Mouse (Mus musculus) MEL (cell line): ENCODE results near the gene Hdac7.

ENCODE experiments used
- CTCF ChIP-seq, 3 experiments: IDR thresholded peaks in 2 of 3; conservative IDR thresholded peaks in 1 of 3; 2 replicates each; pipeline ENCODE4 v1.5.1; 2011 to 2012; ENCODE audit warnings: low read length in 3 of 3, low read depth in 2 of 3, mild to moderate bottlenecking in 2 of 3, improper control_type of control experiment in 1 of 3, inconsistent platforms in 1 of 3, mixed read lengths in 1 of 3, moderate library complexity in 1 of 3; ENCODE audit not compliant: control insufficient read depth in 1 of 3, insufficient read depth in 1 of 3, poor library complexity in 1 of 3, severe bottlenecking in 1 of 3
- ELF1 ChIP-seq: IDR thresholded peaks from 2 replicates; pipeline ENCODE4 v1.6.1; 2014; ENCODE audit warnings: low read depth, mild to moderate bottlenecking, inconsistent platforms, low read length, improper control_type of control experiment, moderate library complexity
- EP300 ChIP-seq, 2 experiments: IDR thresholded peaks; 2 replicates each; pipeline ENCODE4 v1.6.1; 2011; ENCODE audit warnings: improper control_type of control experiment in 2 of 2, low read length in 2 of 2, low read depth in 1 of 2, mild to moderate bottlenecking in 1 of 2
- GATA1 ChIP-seq: IDR thresholded peaks from 2 replicates; pipeline ENCODE4 v1.6.1; 2011; ENCODE audit warnings: low read depth, low read length, improper control_type of control experiment
- MAFK ChIP-seq: IDR thresholded peaks from 2 replicates; pipeline ENCODE4 v1.6.1; 2011; ENCODE audit warnings: low read depth, mild to moderate bottlenecking, low read length, improper control_type of control experiment, borderline replicate concordance
- MAX ChIP-seq: IDR thresholded peaks from 2 replicates; pipeline ENCODE4 v1.6.1; 2011; ENCODE audit warnings: low read length, improper control_type of control experiment
- MYC ChIP-seq: IDR thresholded peaks from 2 replicates; pipeline ENCODE4 v1.6.1; 2011; ENCODE audit warnings: low read depth, mild to moderate bottlenecking, low read length, improper control_type of control experiment, moderate library complexity
- POLR2A ChIP-seq, 2 experiments: IDR thresholded peaks; 2 replicates each; pipeline ENCODE4 v1.6.1; 2011 to 2012; ENCODE audit warnings: low read length in 2 of 2, mild to moderate bottlenecking in 2 of 2, control low read depth in 1 of 2, improper control_type of control experiment in 1 of 2, low read depth in 1 of 2, moderate library complexity in 1 of 2; ENCODE audit not compliant: control insufficient read depth in 1 of 2, insufficient read depth in 1 of 2, poor library complexity in 1 of 2
- POLR2AphosphoS5 ChIP-seq: IDR thresholded peaks from 2 replicates; pipeline ENCODE4 v1.6.1; 2012; ENCODE audit warnings: low read depth, borderline replicate concordance, mild to moderate bottlenecking, inconsistent platforms, low read length, moderate library complexity, mixed read lengths
- TAL1 ChIP-seq: IDR thresholded peaks from 2 replicates; pipeline ENCODE4 v1.6.1; 2012; ENCODE audit warnings: mild to moderate bottlenecking, inconsistent platforms, low read length, moderate library complexity, mixed read lengths
- TCF12 ChIP-seq: IDR thresholded peaks from 2 replicates; pipeline ENCODE4 v1.6.1; 2014; ENCODE audit warnings: low read depth, mild to moderate bottlenecking, inconsistent platforms, low read length, improper control_type of control experiment, moderate library complexity
- UBTF ChIP-seq: IDR thresholded peaks from 2 replicates; pipeline ENCODE4 v1.6.1; 2012; ENCODE audit warnings: low read depth, mild to moderate bottlenecking, inconsistent platforms, low read length, improper control_type of control experiment, moderate library complexity, borderline replicate concordance; ENCODE audit not compliant: insufficient read depth
- USF2 ChIP-seq, 2 experiments: IDR thresholded peaks; 2 replicates each; pipeline ENCODE4 v1.6.1; 2011 to 2012; ENCODE audit warnings: improper control_type of control experiment in 2 of 2, low read length in 2 of 2, borderline replicate concordance in 1 of 2, inconsistent platforms in 1 of 2, low read depth in 1 of 2, mild to moderate bottlenecking in 1 of 2; ENCODE audit not compliant: insufficient read depth in 1 of 2

- TF ChIP-seq EP300 (IDR thresholded peaks at IDR 0.05; ENCODE audit: low read depth in 1 of 2, low read length in 2 of 2) (no peak), MAFK (no peak), CTCF (IDR thresholded peaks at IDR 0.05 in 2 of 3, conservative IDR thresholded peaks at IDR 0.05 in 1 of 3; ENCODE audit: control insufficient read depth in 1 of 3, insufficient read depth in 1 of 3, low read depth in 2 of 3, low read length in 3 of 3, poor library complexity in 1 of 3, severe bottlenecking in 1 of 3) (no peak), UBTF (no peak), MAX (no peak), POLR2AphosphoS5 (no peak), TCF12 (no peak), TAL1 (no peak), GATA1 (no peak), ELF1 (no peak), POLR2A (IDR thresholded peaks at IDR 0.05; ENCODE audit: control insufficient read depth in 1 of 2, insufficient read depth in 1 of 2, low read depth in 1 of 2, low read length in 2 of 2, poor library complexity in 1 of 2) (peak in 1 of 2 experiments; percentile 40; a peak in 1 of 4 replicates), USF2 (IDR thresholded peaks at IDR 0.05; ENCODE audit: borderline replicate concordance in 1 of 2, insufficient read depth in 1 of 2, low read depth in 1 of 2, low read length in 2 of 2) (no peak), MYC (no peak)
These were observed 20.3 kb downstream of the Hdac7 start for GRCm38 (mm10) chr15:97824042-97824441.
